Comparison of ENCODE assay signal across 28 mouse cellular contexts in genomic region chr1:184809578-184810001, GRCm38 (mm10). TPM values are rescaled to one million over a fixed set of nuclear protein-coding genes. Genes with fewer than 3 reads are reported as not detected.
A peak's percentile ranks its signal among the peaks of the same experiment; 100 is the strongest.
DNase-seq lines count a peak whose midpoint lies in the region; ATAC-seq lines count a peak whose summit lies in the region.
"Had no signal": no experiment of that assay in that cellular context is flagged by ENCODE, and none has a peak within 500 bp of the region (broad histone marks: within the 10 kb centered on the region; RNA-seq: fewer than 3 reads in every experiment).

No protein-coding gene starts in this region.

- peak overlapping the region; percentile 10; the same call in 1 of the 2 replicates for H3K4me3 ChIP-seq in liver, embryonic 12.5 days
- peak overlapping the region; percentile 52 for H3K4me3 ChIP-seq in liver, embryonic 15.5 days (replicated peaks)
- H3K4me3 ChIP-seq: embryonic facial prominence, embryonic 10.5 days; embryonic facial prominence, embryonic 15.5 days; forebrain, embryonic 12.5 days; heart, embryonic 15.5 days; midbrain, embryonic 15.5 days had no signal

- no peak overlapping the region for H3K9ac ChIP-seq in liver, embryonic 12.5 days
- no peak overlapping the region for H3K9ac ChIP-seq in liver, embryonic 15.5 days
- H3K9ac ChIP-seq: embryonic facial prominence, embryonic 15.5 days; forebrain, embryonic 12.5 days; heart, embryonic 15.5 days; midbrain, embryonic 15.5 days had no signal

- peaks cover 39% of the 10 kb centered on the region for H3K27me3 ChIP-seq in liver, embryonic 12.5 days (replicated peaks)
- peaks cover 18% of the 10 kb centered on the region for H3K27me3 ChIP-seq in liver, embryonic 15.5 days

- no peak for ATAC-seq in liver, embryonic 12.5 days
- ATAC-seq in liver, embryonic 15.5 days (ENCODE audit: insufficient read depth) = peak; percentile 35
- ATAC-seq: hindbrain, embryonic 16.5 days; midbrain, embryonic 15.5 days had no signal

- peaks cover 21% of the 10 kb centered on the region for H3K4me1 ChIP-seq in liver, embryonic 12.5 days
- H3K4me1 ChIP-seq in liver, embryonic 15.5 days (replicated peaks) = peaks cover 20% of the 10 kb centered on the region

- peak; percentile 60 for DNase-seq in kidney, adult 9 months
- DNase-seq in kidney, postnatal 4 days = no peak
- DNase-seq in liver = no peak
- DNase-seq in layer of hippocampus, adult 9-10 months (ENCODE audit: low spot score) = no peak
- DNase-seq in ovary, postnatal 14 days (ENCODE audit: low spot score) = no peak
- DNase-seq: adrenal gland, adult 8-10 months; cerebellum, adult 8-10 months; cerebellum, postnatal 25 days; gastrocnemius, postnatal 14 days; heart, adult 11 months; layer of hippocampus, adult 9-11 months; lung, adult 2 months; lung, postnatal 10 days; right cerebral cortex, postnatal 4 days; thymus, adult 2 months; thymus, postnatal 36 days had no signal

- WGBS in liver, embryonic 12.5 days (ENCODE audit: insufficient replicate concordance) = 70% methylated on average over 6 of the region's 6 CpGs
- 58% methylated on average over 6 of the region's 6 CpGs for WGBS in liver, embryonic 15.5 days (ENCODE audit: insufficient replicate concordance)

- H3K36me3 ChIP-seq in liver, embryonic 12.5 days = peaks cover 21% of the 10 kb centered on the region
- peaks cover 12% of the 10 kb centered on the region; the same call in 1 of the 2 replicates for H3K36me3 ChIP-seq in liver, embryonic 15.5 days (replicated peaks)
- H3K36me3 ChIP-seq: embryonic facial prominence, embryonic 10.5 days; forebrain, embryonic 12.5 days; midbrain, embryonic 15.5 days had no signal

- H3K4me2 ChIP-seq in liver, embryonic 12.5 days = peak overlapping the region; percentile 56
- H3K4me2 ChIP-seq in liver, embryonic 15.5 days = peak overlapping the region; percentile 46
- H3K4me2 ChIP-seq: embryonic facial prominence, embryonic 15.5 days; heart, embryonic 15.5 days had no signal

- no peak overlapping the region for H3K27ac ChIP-seq in liver, embryonic 12.5 days
- peak overlapping the region; percentile 65 for H3K27ac ChIP-seq in liver, embryonic 15.5 days (replicated peaks)
- H3K27ac ChIP-seq: embryonic facial prominence, embryonic 10.5 days; embryonic facial prominence, embryonic 15.5 days; forebrain, embryonic 12.5 days; heart, embryonic 10.5 days; heart, embryonic 15.5 days; macrophage; midbrain, embryonic 15.5 days had no signal

- no peaks in the 10 kb centered on the region for H3K9me3 ChIP-seq in liver, embryonic 12.5 days (replicated peaks)
- no peaks in the 10 kb centered on the region for H3K9me3 ChIP-seq in liver, embryonic 15.5 days (replicated peaks)
- H3K9me3 ChIP-seq: embryonic facial prominence, embryonic 10.5 days; embryonic facial prominence, embryonic 15.5 days; forebrain, embryonic 12.5 days; G1E; heart, embryonic 10.5 days; heart, embryonic 15.5 days; midbrain, embryonic 15.5 days had no signal

RNA-seq across cellular contexts. Expression of gene Marc1, which starts 1.5 kb away (rescaled TPM):
- polyA plus RNA-seq in liver, embryonic 12.5 days (2016; fragmentation: Nextera tagmentation; extraction: Ambion mirVana) = 7.2 and 7.3 TPM in 2 replicates
- 40.0 and 41.7 TPM in 2 replicates for polyA plus RNA-seq in liver, embryonic 15.5 days (2015; fragmentation: Nextera tagmentation; extraction: Ambion mirVana)
- polyA plus RNA-seq: G1E; heart, embryonic 15.5 days; limb, embryonic 11.5 days; macrophage; midbrain, embryonic 15.5 days had no signal

RNA-seq across cellular contexts. Expression of gene Marc2, which starts 36.7 kb away (rescaled TPM):
- 171 and 178 TPM in 2 replicates for polyA plus RNA-seq in liver, embryonic 12.5 days (2016; fragmentation: Nextera tagmentation; extraction: Ambion mirVana)
- polyA plus RNA-seq in liver, embryonic 15.5 days (2015; fragmentation: Nextera tagmentation; extraction: Ambion mirVana) = 210 and 216 TPM in 2 replicates
